Mouse (Mus musculus): ENCODE measurements around the gene Fbxw11. TPM values are rescaled to one million over a fixed set of nuclear protein-coding genes. Genes with fewer than 3 reads are reported as not detected.
A peak's percentile ranks its signal among the peaks of the same experiment; 100 is the strongest.

Gene Fbxw11
- polyA plus RNA-seq, 1 experiment from 2014 or later, result 51.0 TPM

DNA sequence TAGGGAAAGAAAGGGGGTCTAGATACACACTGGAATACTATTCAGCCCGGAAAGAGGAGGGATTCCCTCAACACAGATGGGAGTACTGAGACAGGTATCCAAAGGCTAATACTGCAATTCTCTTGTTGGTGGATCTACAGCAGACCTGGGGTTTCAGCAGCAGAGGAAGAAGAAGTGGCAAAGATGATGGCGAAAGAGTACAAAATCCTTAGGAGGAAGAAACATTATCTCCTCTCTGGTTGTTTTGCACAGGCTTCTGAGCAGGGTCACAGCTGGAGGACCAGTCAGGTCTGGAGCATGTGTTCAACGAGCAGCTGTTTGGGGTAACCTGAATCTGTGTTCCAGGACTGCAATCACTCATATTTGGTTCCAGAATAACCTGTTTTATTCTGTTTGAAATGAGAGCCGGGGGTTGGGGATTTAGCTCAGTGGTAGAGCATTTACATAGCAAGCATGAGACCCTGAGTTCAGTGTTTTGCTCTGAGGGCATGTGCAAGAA is 12.8 kb upstream of the Fbxw11 start:
- no peak overlapping the region for H3K4me2 ChIP-seq
- H3K27ac ChIP-seq (ENCODE audit: low read depth, low read length), result no peak overlapping the region
- H3K4me3 ChIP-seq (ENCODE audit: low read depth, low read length), result no peak overlapping the region
- 81% methylated on average over 4 of the region's 4 CpGs for WGBS (ENCODE audit: insufficient replicate concordance)
- no peaks in the 10 kb centered on the region for H3K36me3 ChIP-seq (ENCODE audit: control insufficient read depth, insufficient read depth, low read length)
- H3K27me3 ChIP-seq (ENCODE audit: control insufficient read depth, insufficient read depth, low read length), result no peaks in the 10 kb centered on the region
- H3K9ac ChIP-seq (ENCODE audit: low read depth, low read length), result no peak overlapping the region
- ATAC-seq (replicated peaks; ENCODE audit: insufficient number of reproducible peaks, low FRiP score, low TSS enrichment), result no peak
- H3K9me3 ChIP-seq (replicated peaks; ENCODE audit: control insufficient read depth, low read length), result no peaks in the 10 kb centered on the region
- H3K4me1 ChIP-seq (ENCODE audit: control insufficient read depth, insufficient read depth, low read length), result no peaks in the 10 kb centered on the region

GRCm38 (mm10) chr11:32632671-32633070 is 9.9 kb upstream of the Fbxw11 start:
- no peaks in the 10 kb centered on the region for H3K9me3 ChIP-seq (replicated peaks; ENCODE audit: control insufficient read depth, low read length)
- no peak overlapping the region for H3K4me3 ChIP-seq (ENCODE audit: low read depth, low read length)
- no peaks in the 10 kb centered on the region for H3K4me1 ChIP-seq (ENCODE audit: control insufficient read depth, insufficient read depth, low read length)
- no peak overlapping the region for H3K27ac ChIP-seq (ENCODE audit: low read depth, low read length)
- no peak for ATAC-seq (replicated peaks; ENCODE audit: insufficient number of reproducible peaks, low FRiP score, low TSS enrichment)
- H3K4me2 ChIP-seq, result no peak overlapping the region
- no peaks in the 10 kb centered on the region for H3K36me3 ChIP-seq (ENCODE audit: control insufficient read depth, insufficient read depth, low read length)
- H3K27me3 ChIP-seq (ENCODE audit: control insufficient read depth, insufficient read depth, low read length), result no peaks in the 10 kb centered on the region
- 94% methylated on average over 5 of the region's 5 CpGs for WGBS (ENCODE audit: insufficient replicate concordance)
- no peak overlapping the region for H3K9ac ChIP-seq (ENCODE audit: low read depth, low read length)

- Histone ChIP-seq H3K36me3 (ENCODE audit: control insufficient read depth, insufficient read depth, low read length) (no peaks in the 10 kb centered on the region), H3K4me3 (ENCODE audit: low read depth, low read length) (no peak overlapping the region), H3K4me1 (ENCODE audit: control insufficient read depth, insufficient read depth, low read length) (no peaks in the 10 kb centered on the region), H3K9me3 (replicated peaks; ENCODE audit: control insufficient read depth, low read length) (no peaks in the 10 kb centered on the region), H3K27ac (ENCODE audit: low read depth, low read length) (no peak overlapping the region), H3K9ac (ENCODE audit: low read depth, low read length) (no peak overlapping the region), H3K27me3 (ENCODE audit: control insufficient read depth, insufficient read depth, low read length) (no peaks in the 10 kb centered on the region), H3K4me2 (no peak overlapping the region)
- ATAC-seq (replicated peaks; ENCODE audit: insufficient number of reproducible peaks, low FRiP score, low TSS enrichment), result no peak
- WGBS (ENCODE audit: insufficient replicate concordance), result 63% methylated on average over 3 of the region's 3 CpGs
These were observed 9.0 kb upstream of the Fbxw11 start for GRCm38 (mm10) chr11:32633542-32633941.

- no peaks in the 10 kb centered on the region for H3K27me3 ChIP-seq (ENCODE audit: control insufficient read depth, insufficient read depth, low read length)
- no peak for ATAC-seq (replicated peaks; ENCODE audit: insufficient number of reproducible peaks, low FRiP score, low TSS enrichment)
- H3K4me2 ChIP-seq, result no peak overlapping the region
- no peaks in the 10 kb centered on the region for H3K4me1 ChIP-seq (ENCODE audit: control insufficient read depth, insufficient read depth, low read length)
- H3K9ac ChIP-seq (ENCODE audit: low read depth, low read length), result no peak overlapping the region
- 72% methylated on average over 2 of the region's 2 CpGs for WGBS (ENCODE audit: insufficient replicate concordance)
- H3K4me3 ChIP-seq (ENCODE audit: low read depth, low read length), result no peak overlapping the region
- H3K9me3 ChIP-seq (replicated peaks; ENCODE audit: control insufficient read depth, low read length), result no peaks in the 10 kb centered on the region
- no peak overlapping the region for H3K27ac ChIP-seq (ENCODE audit: low read depth, low read length)
- no peaks in the 10 kb centered on the region for H3K36me3 ChIP-seq (ENCODE audit: control insufficient read depth, insufficient read depth, low read length)
These were observed 8.4 kb upstream of the Fbxw11 start for GRCm38 (mm10) chr11:32634143-32634542.

- 47% methylated on average over 2 of the region's 2 CpGs for WGBS (ENCODE audit: insufficient replicate concordance)
- no peaks in the 10 kb centered on the region for H3K36me3 ChIP-seq (ENCODE audit: control insufficient read depth, insufficient read depth, low read length)
- H3K9me3 ChIP-seq (replicated peaks; ENCODE audit: control insufficient read depth, low read length), result no peaks in the 10 kb centered on the region
- no peak overlapping the region for H3K4me3 ChIP-seq (ENCODE audit: low read depth, low read length)
- H3K27ac ChIP-seq (ENCODE audit: low read depth, low read length), result no peak overlapping the region
- H3K4me2 ChIP-seq, result no peak overlapping the region
- H3K4me1 ChIP-seq (ENCODE audit: control insufficient read depth, insufficient read depth, low read length), result no peaks in the 10 kb centered on the region
- ATAC-seq (replicated peaks; ENCODE audit: insufficient number of reproducible peaks, low FRiP score, low TSS enrichment), result no peak
- no peaks in the 10 kb centered on the region for H3K27me3 ChIP-seq (ENCODE audit: control insufficient read depth, insufficient read depth, low read length)
- no peak overlapping the region for H3K9ac ChIP-seq (ENCODE audit: low read depth, low read length)
These were observed 7.7 kb upstream of the Fbxw11 start for GRCm38 (mm10) chr11:32634842-32635241.

DNA sequence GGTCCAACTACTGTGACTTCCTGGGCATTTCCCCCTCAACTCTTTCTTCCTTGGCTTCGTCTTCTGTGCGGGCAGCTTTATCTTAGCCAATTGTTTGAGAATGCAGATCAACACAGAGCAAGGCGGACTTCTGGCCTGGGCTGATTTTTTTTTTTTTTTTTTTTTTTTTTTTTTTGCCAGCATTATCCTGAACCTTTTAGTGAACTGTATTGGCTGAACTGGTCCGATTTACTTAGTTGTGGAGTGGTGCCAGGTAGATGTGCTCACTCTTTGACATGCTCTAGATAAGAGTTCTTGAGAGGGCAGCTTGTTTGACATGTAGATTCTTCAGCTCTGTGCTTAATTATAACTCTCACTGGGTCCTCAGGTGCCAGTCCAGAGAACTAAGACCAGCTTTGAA is 6.2 kb upstream of the Fbxw11 start:
- Histone ChIP-seq H3K27ac (ENCODE audit: low read depth, low read length) (no peak overlapping the region), H3K4me3 (ENCODE audit: low read depth, low read length) (no peak overlapping the region), H3K36me3 (ENCODE audit: control insufficient read depth, insufficient read depth, low read length) (no peaks in the 10 kb centered on the region), H3K9me3 (replicated peaks; ENCODE audit: control insufficient read depth, low read length) (no peaks in the 10 kb centered on the region), H3K4me2 (no peak overlapping the region), H3K4me1 (ENCODE audit: control insufficient read depth, insufficient read depth, low read length) (peaks cover 7% of the 10 kb centered on the region), H3K9ac (ENCODE audit: low read depth, low read length) (no peak overlapping the region), H3K27me3 (ENCODE audit: control insufficient read depth, insufficient read depth, low read length) (no peaks in the 10 kb centered on the region)
- WGBS (ENCODE audit: insufficient replicate concordance), result 24% methylated on average over 4 of the region's 4 CpGs
- ATAC-seq (replicated peaks; ENCODE audit: insufficient number of reproducible peaks, low FRiP score, low TSS enrichment), result no peak

DNA sequence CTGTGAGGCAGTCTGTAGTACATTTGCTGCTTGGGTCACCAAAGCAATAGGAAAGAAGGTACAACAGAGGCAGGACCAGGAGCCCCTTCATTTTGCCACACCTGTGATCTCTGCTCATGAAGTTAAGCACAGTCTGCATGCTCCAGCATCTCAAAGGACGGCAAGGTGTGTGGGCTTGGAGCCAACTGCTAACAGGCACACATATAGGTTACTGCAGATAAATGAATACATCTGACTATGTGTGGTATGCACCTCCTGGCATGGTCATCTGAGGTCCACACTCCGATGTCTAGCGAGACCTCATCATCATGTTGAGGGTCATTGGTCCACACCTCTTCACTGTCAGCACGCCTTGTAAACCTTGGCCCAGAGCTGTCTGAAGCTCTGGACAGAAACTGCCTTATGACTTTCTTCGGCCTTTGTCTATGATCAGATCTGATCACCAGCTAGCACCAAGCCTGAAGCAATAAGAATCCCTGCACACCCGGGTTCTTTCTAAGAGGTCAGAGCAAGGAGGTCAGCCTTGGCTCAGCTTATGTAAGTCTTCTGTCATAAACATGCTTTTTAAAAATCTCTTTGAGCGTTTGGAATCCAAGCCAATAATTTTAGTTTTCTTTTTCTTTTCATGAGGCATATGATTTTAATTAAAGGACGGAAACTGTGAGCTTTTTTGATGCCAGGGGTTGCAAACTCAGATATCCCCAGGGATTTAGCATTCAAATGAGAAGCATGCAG is 3.8 kb upstream of the Fbxw11 start:
- H3K9me3 ChIP-seq (replicated peaks; ENCODE audit: control insufficient read depth, low read length), result no peaks in the 10 kb centered on the region
- H3K4me3 ChIP-seq (ENCODE audit: low read depth, low read length), result no peak overlapping the region
- H3K27ac ChIP-seq (ENCODE audit: low read depth, low read length), result no peak overlapping the region
- no peak overlapping the region for H3K9ac ChIP-seq (ENCODE audit: low read depth, low read length)
- H3K27me3 ChIP-seq (ENCODE audit: control insufficient read depth, insufficient read depth, low read length), result no peaks in the 10 kb centered on the region
- H3K36me3 ChIP-seq (ENCODE audit: control insufficient read depth, insufficient read depth, low read length), result no peaks in the 10 kb centered on the region
- H3K4me2 ChIP-seq, result no peak overlapping the region
- ATAC-seq (replicated peaks; ENCODE audit: insufficient number of reproducible peaks, low FRiP score, low TSS enrichment), result no peak
- H3K4me1 ChIP-seq (ENCODE audit: control insufficient read depth, insufficient read depth, low read length), result peaks cover 11% of the 10 kb centered on the region
- 85% methylated on average over 8 of the region's 8 CpGs for WGBS (ENCODE audit: insufficient replicate concordance)

DNA sequence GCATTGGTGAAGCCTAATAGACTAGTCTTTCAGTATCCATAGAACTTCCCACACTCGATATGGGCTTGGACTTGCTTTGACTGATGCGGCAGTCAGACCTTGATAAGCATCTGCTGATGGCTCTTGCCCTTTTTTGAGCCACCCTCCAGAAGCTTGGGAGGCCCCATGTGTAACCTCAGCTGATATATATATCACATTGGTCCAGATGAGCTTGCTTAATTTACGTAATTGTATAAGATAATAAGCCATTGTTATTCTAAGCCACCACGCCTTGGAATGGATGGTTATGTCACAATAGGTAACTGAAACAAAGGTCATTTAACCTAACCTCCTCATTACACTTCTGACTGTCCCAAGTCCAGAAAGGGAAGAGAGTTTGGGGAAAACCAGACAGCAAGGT is 1.9 kb upstream of the Fbxw11 start:
- Histone ChIP-seq H3K4me3 (ENCODE audit: low read depth, low read length) (no peak overlapping the region), H3K36me3 (ENCODE audit: control insufficient read depth, insufficient read depth, low read length) (no peaks in the 10 kb centered on the region), H3K4me2 (peak overlapping the region; percentile 96), H3K9me3 (replicated peaks; ENCODE audit: control insufficient read depth, low read length) (no peaks in the 10 kb centered on the region), H3K27me3 (ENCODE audit: control insufficient read depth, insufficient read depth, low read length) (no peaks in the 10 kb centered on the region), H3K9ac (ENCODE audit: low read depth, low read length) (no peak overlapping the region), H3K27ac (ENCODE audit: low read depth, low read length) (no peak overlapping the region), H3K4me1 (ENCODE audit: control insufficient read depth, insufficient read depth, low read length) (peaks cover 11% of the 10 kb centered on the region)
- no peak for ATAC-seq (replicated peaks; ENCODE audit: insufficient number of reproducible peaks, low FRiP score, low TSS enrichment)
- 80% methylated on average over 4 of the region's 4 CpGs for WGBS (ENCODE audit: insufficient replicate concordance)
